Mouse (Mus musculus): ENCODE results near the gene Spert. TPM values are rescaled to one million over a fixed set of nuclear protein-coding genes. Genes with fewer than 3 reads are reported as not detected.

Spert gene
- polyA plus RNA-seq, 1 experiment from 2014 or later, result not detected

- Histone ChIP-seq H3K4me3 (ENCODE audit: low read depth, low read length) (no peak overlapping the region), H3K27ac (ENCODE audit: low read depth, low read length) (no peak overlapping the region), H3K27me3 (replicated peaks; ENCODE audit: control insufficient read depth, insufficient read depth, low read length) (no peaks in the 10 kb centered on the region), H3K9ac (ENCODE audit: low read depth, low read length) (no peak overlapping the region), H3K4me1 (replicated peaks; ENCODE audit: control insufficient read depth, insufficient read depth, low read length) (no peaks in the 10 kb centered on the region), H3K4me2 (replicated peaks; ENCODE audit: low read depth) (no peak overlapping the region), H3K9me3 (ENCODE audit: control insufficient read depth) (no peaks in the 10 kb centered on the region), H3K36me3 (ENCODE audit: control insufficient read depth, insufficient read depth) (no peaks in the 10 kb centered on the region)
- no peak for TF ChIP-seq CTCF (IDR thresholded peaks at IDR 0.05; ENCODE audit: low read depth)
- ATAC-seq, result no peak
- WGBS, result 89% methylated on average over 8 of the region's 8 CpGs
Observed at GRCm38 (mm10) chr14:75628870-75629269, 36.0 kb upstream of the Spert start.

DNA sequence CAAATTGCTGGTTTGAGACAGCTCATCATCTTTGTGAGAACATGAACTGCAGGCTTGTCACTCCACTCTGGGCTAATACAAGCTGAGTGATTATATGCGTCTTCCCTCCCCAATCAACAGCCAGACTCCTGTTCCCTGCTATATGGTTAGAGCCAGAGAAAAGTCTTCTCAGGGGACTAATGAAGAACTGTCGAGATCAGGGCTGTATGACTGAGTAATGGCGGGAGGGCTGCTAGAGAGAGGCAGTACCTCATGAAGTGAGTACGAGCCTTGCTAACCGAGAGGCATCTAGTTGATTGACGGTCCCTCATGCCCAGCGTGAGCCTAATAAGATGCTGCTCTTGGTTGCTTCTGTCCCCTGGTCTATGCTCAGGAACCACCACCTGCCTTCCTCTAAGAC lies 30.1 kb upstream of the Spert start:
- Histone ChIP-seq H3K27me3 (replicated peaks; ENCODE audit: control insufficient read depth, insufficient read depth, low read length) (no peaks in the 10 kb centered on the region), H3K9ac (ENCODE audit: low read depth, low read length) (no peak overlapping the region), H3K36me3 (ENCODE audit: control insufficient read depth, insufficient read depth) (no peaks in the 10 kb centered on the region), H3K9me3 (ENCODE audit: control insufficient read depth) (no peaks in the 10 kb centered on the region), H3K27ac (ENCODE audit: low read depth, low read length) (no peak overlapping the region), H3K4me3 (ENCODE audit: low read depth, low read length) (no peak overlapping the region), H3K4me1 (replicated peaks; ENCODE audit: control insufficient read depth, insufficient read depth, low read length) (no peaks in the 10 kb centered on the region), H3K4me2 (replicated peaks; ENCODE audit: low read depth) (no peak overlapping the region)
- ATAC-seq, result no peak
- no peak for TF ChIP-seq CTCF (IDR thresholded peaks at IDR 0.05; ENCODE audit: low read depth)
- WGBS, result 79% methylated on average over 7 of the region's 7 CpGs

GRCm38 (mm10) chr14:75616375-75616774 lies 23.5 kb upstream of the Spert start:
- TF ChIP-seq CTCF (IDR thresholded peaks at IDR 0.05; ENCODE audit: low read depth), result no peak
- Histone ChIP-seq H3K27ac (ENCODE audit: low read depth, low read length) (no peak overlapping the region), H3K9ac (ENCODE audit: low read depth, low read length) (no peak overlapping the region), H3K4me2 (replicated peaks; ENCODE audit: low read depth) (no peak overlapping the region), H3K4me3 (ENCODE audit: low read depth, low read length) (no peak overlapping the region), H3K9me3 (ENCODE audit: control insufficient read depth) (no peaks in the 10 kb centered on the region), H3K27me3 (replicated peaks; ENCODE audit: control insufficient read depth, insufficient read depth, low read length) (no peaks in the 10 kb centered on the region), H3K36me3 (ENCODE audit: control insufficient read depth, insufficient read depth) (no peaks in the 10 kb centered on the region), H3K4me1 (replicated peaks; ENCODE audit: control insufficient read depth, insufficient read depth, low read length) (no peaks in the 10 kb centered on the region)
- WGBS, result 76% methylated on average over 6 of the region's 6 CpGs
- ATAC-seq, result no peak

GRCm38 (mm10) chr14:75609176-75609575 lies 16.3 kb upstream of the Spert start:
- Histone ChIP-seq H3K9me3 (ENCODE audit: control insufficient read depth) (no peaks in the 10 kb centered on the region), H3K9ac (ENCODE audit: low read depth, low read length) (no peak overlapping the region), H3K4me1 (replicated peaks; ENCODE audit: control insufficient read depth, insufficient read depth, low read length) (no peaks in the 10 kb centered on the region), H3K4me2 (replicated peaks; ENCODE audit: low read depth) (no peak overlapping the region), H3K4me3 (ENCODE audit: low read depth, low read length) (no peak overlapping the region), H3K36me3 (ENCODE audit: control insufficient read depth, insufficient read depth) (no peaks in the 10 kb centered on the region), H3K27ac (ENCODE audit: low read depth, low read length) (no peak overlapping the region), H3K27me3 (replicated peaks; ENCODE audit: control insufficient read depth, insufficient read depth, low read length) (no peaks in the 10 kb centered on the region)
- no peak for TF ChIP-seq CTCF (IDR thresholded peaks at IDR 0.05; ENCODE audit: low read depth)
- 88% methylated on average over 2 of the region's 2 CpGs for WGBS
- ATAC-seq, result no peak

DNA sequence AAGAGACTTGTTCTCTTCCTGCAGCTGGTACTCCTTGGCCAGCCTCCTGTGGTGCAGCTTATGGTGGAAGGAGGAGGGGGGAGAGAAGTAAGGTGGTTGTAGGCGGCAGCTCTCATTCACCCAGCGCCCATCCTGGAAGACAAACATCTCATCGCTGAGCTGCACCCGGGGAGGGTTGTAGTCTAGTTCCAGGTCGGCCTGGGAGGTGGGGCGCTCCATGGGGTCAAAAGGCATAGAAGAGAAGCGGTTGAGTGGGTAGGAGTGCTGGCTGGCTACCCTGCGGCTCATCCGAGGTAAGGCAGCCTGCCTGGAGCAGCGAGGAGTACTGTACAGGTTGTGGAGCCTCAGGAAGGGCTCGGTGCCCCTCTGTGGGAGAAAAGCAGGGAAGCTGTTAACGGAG lies 9.0 kb downstream of the Spert start:
- no peak overlapping the region for H3K27ac ChIP-seq (ENCODE audit: low read depth, low read length)
- no peaks in the 10 kb centered on the region for H3K27me3 ChIP-seq (replicated peaks; ENCODE audit: control insufficient read depth, insufficient read depth, low read length)
- ATAC-seq, result no peak
- H3K9ac ChIP-seq (ENCODE audit: low read depth, low read length), result no peak overlapping the region
- H3K4me1 ChIP-seq (replicated peaks; ENCODE audit: control insufficient read depth, insufficient read depth, low read length), result no peaks in the 10 kb centered on the region
- H3K4me2 ChIP-seq (replicated peaks; ENCODE audit: low read depth), result no peak overlapping the region
- H3K9me3 ChIP-seq (ENCODE audit: control insufficient read depth), result no peaks in the 10 kb centered on the region
- 74% methylated on average over 12 of the region's 12 CpGs for WGBS
- no peak for TF ChIP-seq CTCF (IDR thresholded peaks at IDR 0.05; ENCODE audit: low read depth)
- H3K36me3 ChIP-seq (ENCODE audit: control insufficient read depth, insufficient read depth), result no peaks in the 10 kb centered on the region
- no peak overlapping the region for H3K4me3 ChIP-seq (ENCODE audit: low read depth, low read length)

- ATAC-seq, result no peak
- Histone ChIP-seq H3K9me3 (ENCODE audit: control insufficient read depth) (no peaks in the 10 kb centered on the region), H3K36me3 (ENCODE audit: control insufficient read depth, insufficient read depth) (no peaks in the 10 kb centered on the region), H3K27me3 (replicated peaks; ENCODE audit: control insufficient read depth, insufficient read depth, low read length) (no peaks in the 10 kb centered on the region), H3K4me1 (replicated peaks; ENCODE audit: control insufficient read depth, insufficient read depth, low read length) (no peaks in the 10 kb centered on the region), H3K27ac (ENCODE audit: low read depth, low read length) (no peak overlapping the region), H3K4me3 (ENCODE audit: low read depth, low read length) (no peak overlapping the region), H3K9ac (ENCODE audit: low read depth, low read length) (no peak overlapping the region), H3K4me2 (replicated peaks; ENCODE audit: low read depth) (no peak overlapping the region)
- TF ChIP-seq CTCF (IDR thresholded peaks at IDR 0.05; ENCODE audit: low read depth), result no peak
- 69% methylated on average over 6 of the region's 6 CpGs for WGBS
Observed at GRCm38 (mm10) chr14:75579010-75579409, 13.9 kb downstream of the Spert start.

DNA sequence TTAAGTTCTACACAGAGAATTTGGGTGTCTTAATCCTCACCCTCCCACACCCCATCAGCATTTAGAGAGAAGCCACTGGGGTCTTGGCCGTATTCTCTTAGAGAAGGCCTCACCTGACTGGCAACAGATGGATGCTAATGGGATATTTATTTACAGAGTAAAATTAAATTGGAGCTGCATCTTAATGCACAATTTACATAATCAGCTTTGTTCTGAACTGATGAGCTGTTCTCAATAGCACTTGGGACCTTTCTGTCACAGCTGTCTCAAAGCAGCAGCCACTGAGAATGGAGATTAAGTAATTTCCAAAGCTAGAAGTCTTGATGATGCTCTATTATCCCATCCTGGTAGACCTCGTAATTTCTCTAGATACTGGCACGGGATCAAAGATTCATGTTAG lies 26.6 kb downstream of the Spert start:
- no peak overlapping the region for H3K4me2 ChIP-seq (replicated peaks; ENCODE audit: low read depth)
- no peak for ATAC-seq
- H3K4me3 ChIP-seq (ENCODE audit: low read depth, low read length), result no peak overlapping the region
- WGBS, result 87% methylated on average over 3 of the region's 3 CpGs
- no peak overlapping the region for H3K27ac ChIP-seq (ENCODE audit: low read depth, low read length)
- 0 out of 2 replicates have a peak, but pooled peaks cover 3% of the 10 kb centered on the region for H3K27me3 ChIP-seq (replicated peaks; ENCODE audit: control insufficient read depth, insufficient read depth, low read length)
- no peaks in the 10 kb centered on the region for H3K4me1 ChIP-seq (replicated peaks; ENCODE audit: control insufficient read depth, insufficient read depth, low read length)
- no peaks in the 10 kb centered on the region for H3K36me3 ChIP-seq (ENCODE audit: control insufficient read depth, insufficient read depth)
- H3K9me3 ChIP-seq (ENCODE audit: control insufficient read depth), result no peaks in the 10 kb centered on the region
- H3K9ac ChIP-seq (ENCODE audit: low read depth, low read length), result no peak overlapping the region
- TF ChIP-seq CTCF (IDR thresholded peaks at IDR 0.05; ENCODE audit: low read depth), result no peak

All from intestine, postnatal 0 days (tissue).